Mouse (Mus musculus) urinary bladder, postnatal 25 days (tissue): ENCODE measurements around the gene Dock2.
"Not testable (repeated sequence)": the region's sequence is repeated elsewhere in the genome, so short reads cannot be mapped to it uniquely, and the experiment has no call there.

Experiments
- DNase-seq: peaks from one replicate; pipeline ENCODE4 v3.0.0; 2022; ENCODE audit warnings: low spot score

Dock2 gene

GRCm38 (mm10) chr11:34783587-34784043 lies at the start of gene Dock2:
Gene Dock2 (minus strand): TSS chr11:34783892.
- DNase-seq = no peak

GRCm38 (mm10) chr11:34832678-34833077 lies 49.0 kb upstream of the Dock2 start:
- DNase-seq = no peak

- no peak for DNase-seq
These were observed 44.1 kb upstream of the Dock2 start for GRCm38 (mm10) chr11:34827803-34828202.

- DNase-seq = no peak
These were observed 43.2 kb upstream of the Dock2 start for GRCm38 (mm10) chr11:34826940-34827339.

GRCm38 (mm10) chr11:34824791-34825190 lies 41.1 kb upstream of the Dock2 start:
- DNase-seq = no peak

- no peak for DNase-seq
These were observed 31.1 kb upstream of the Dock2 start for GRCm38 (mm10) chr11:34814767-34815166.

- no peak for DNase-seq
These were observed 30.6 kb upstream of the Dock2 start for GRCm38 (mm10) chr11:34814319-34814718.

- not testable (repeated sequence) for DNase-seq
These were observed 21.3 kb upstream of the Dock2 start for GRCm38 (mm10) chr11:34805026-34805425.

- DNase-seq = not testable (repeated sequence)
These were observed 14.4 kb upstream of the Dock2 start for GRCm38 (mm10) chr11:34798066-34798465.

- peak; percentile 10 for DNase-seq
These were observed 12.4 kb upstream of the Dock2 start for GRCm38 (mm10) chr11:34796097-34796496.

- DNase-seq = no peak
These were observed 8.2 kb upstream of the Dock2 start for GRCm38 (mm10) chr11:34791872-34792271.

- no peak for DNase-seq
These were observed 1.2 kb upstream of the Dock2 start for GRCm38 (mm10) chr11:34784864-34785263.

GRCm38 (mm10) chr11:34782516-34783430 lies 919 bp downstream of the Dock2 start:
- no peak for DNase-seq

- no peak for DNase-seq
These were observed 2.9 kb downstream of the Dock2 start for GRCm38 (mm10) chr11:34780786-34781185.

GRCm38 (mm10) chr11:34779966-34780365 lies 3.7 kb downstream of the Dock2 start:
- no peak for DNase-seq

GRCm38 (mm10) chr11:34778351-34778750 lies 5.3 kb downstream of the Dock2 start:
- no peak for DNase-seq

GRCm38 (mm10) chr11:34777529-34777928 lies 6.2 kb downstream of the Dock2 start:
- DNase-seq = no peak

- no peak for DNase-seq
These were observed 7.6 kb downstream of the Dock2 start for GRCm38 (mm10) chr11:34776054-34776453.

- no peak for DNase-seq
These were observed 9.1 kb downstream of the Dock2 start for GRCm38 (mm10) chr11:34774636-34775035.

GRCm38 (mm10) chr11:34773304-34773895 lies 10.3 kb downstream of the Dock2 start:
- no peak for DNase-seq

GRCm38 (mm10) chr11:34771221-34771986 lies 12.3 kb downstream of the Dock2 start:
- peak; percentile 26 for DNase-seq

GRCm38 (mm10) chr11:34770666-34771065 lies 13.0 kb downstream of the Dock2 start:
- no peak for DNase-seq
